ENCODE assay signal across 21 mouse cellular contexts in the genomic region with DNA sequence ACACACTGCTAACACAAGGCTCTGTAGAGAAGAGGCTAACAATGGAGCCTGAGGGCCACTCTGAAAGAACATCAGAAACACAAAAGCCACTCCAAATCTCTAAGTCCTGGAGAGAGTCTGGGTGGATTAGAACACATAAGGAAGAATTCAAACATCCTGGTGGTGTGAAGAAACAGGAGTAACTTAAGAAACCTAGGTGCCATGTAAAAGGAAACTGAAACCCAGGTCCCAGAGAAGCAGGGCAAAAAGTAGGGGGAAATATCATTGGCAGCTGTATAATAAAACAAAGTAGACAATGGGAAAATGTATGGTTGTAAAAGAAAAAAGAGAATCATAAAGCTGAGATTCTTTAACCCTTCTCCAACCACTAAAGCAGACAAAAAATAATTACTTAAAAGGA.
"Had no signal": no experiment of that assay in that cellular context is flagged by ENCODE, and none has a peak within 500 bp of the region (broad histone marks: within the 10 kb centered on the region; RNA-seq: fewer than 3 reads in every experiment).

No protein-coding gene starts in this region.

- H3K27ac ChIP-seq: kidney, embryonic 15.5 days; limb, embryonic 10.5 days; limb, embryonic 13.5 days; liver, embryonic 12.5 days; liver, embryonic 15.5 days; neural tube, embryonic 12.5 days; stomach, postnatal 0 days had no signal

- H3K27me3 ChIP-seq: kidney, embryonic 15.5 days; limb, embryonic 13.5 days; liver, embryonic 12.5 days; liver, embryonic 15.5 days; neural tube, embryonic 12.5 days had no signal

- H3K4me3 ChIP-seq: kidney, embryonic 15.5 days; limb, embryonic 10.5 days; limb, embryonic 13.5 days; liver, embryonic 12.5 days; liver, embryonic 15.5 days; neural tube, embryonic 12.5 days had no signal

- H3K9me3 ChIP-seq: liver, embryonic 12.5 days; liver, embryonic 15.5 days had no signal

- H3K36me3 ChIP-seq: liver, embryonic 12.5 days; liver, embryonic 15.5 days; neural tube, embryonic 12.5 days had no signal

- DNase-seq: kidney, adult 8-10 months; kidney, postnatal 14 days; kidney, postnatal 4 days; liver; lung, adult 18-20 months; lung, postnatal 14 days; lung, postnatal 4 days; midbrain, embryonic 14.5 days; retina, postnatal 1 day; right cerebral cortex, postnatal 25 days; thymus, adult 2 months; thymus, postnatal 14 days; thymus, postnatal 4 days had no signal

- H3K4me1 ChIP-seq: kidney, embryonic 15.5 days; limb, embryonic 10.5 days; limb, embryonic 13.5 days; liver, embryonic 12.5 days; liver, embryonic 15.5 days; neural tube, embryonic 12.5 days had no signal

- H3K9ac ChIP-seq: kidney, embryonic 15.5 days; limb, embryonic 13.5 days; liver, embryonic 12.5 days; liver, embryonic 15.5 days; neural tube, embryonic 12.5 days had no signal

- H3K4me2 ChIP-seq: kidney, embryonic 15.5 days; limb, embryonic 13.5 days; liver, embryonic 12.5 days; liver, embryonic 15.5 days; midbrain, embryonic 11.5 days; neural tube, embryonic 12.5 days had no signal

- ATAC-seq: liver, embryonic 12.5 days had no signal
